Mouse (Mus musculus) inflammation-experienced regulatory T-cells, adult 6 months (primary cell): Measurements from ENCODE around the gene Dcaf11. TPM values are rescaled to one million over a fixed set of nuclear protein-coding genes. Genes with fewer than 3 reads are reported as not detected.

Source experiments
- ATAC-seq: one replicate; pipeline ENCODE4 v1.8.0; 2017
- polyA plus RNA-seq, 3 experiments: library from polyadenylated mRNA; unstranded; fragments of 100-300 nt; shearing (Covaris generic); gene quantifications; one replicate each; pipeline ENCODE4 v1.2.1; 2017

Dcaf11 gene
- polyA plus RNA-seq, 3 experiments from 2014 or later = 73.9 to 107 (median 81.0) TPM

- peak; percentile 27 for ATAC-seq
Observed at GRCm38 (mm10) chr14:55585566-55585960, 25.8 kb downstream of the Dcaf11 start.

- ATAC-seq = no peak
Observed at GRCm38 (mm10) chr14:55586149-55586548, 26.3 kb downstream of the Dcaf11 start.

GRCm38 (mm10) chr14:55589271-55589670, 29.5 kb downstream of the Dcaf11 start:
- no peak for ATAC-seq

GRCm38 (mm10) chr14:55589771-55590448, 30.1 kb downstream of the Dcaf11 start:
- peak; percentile 32 for ATAC-seq

- peak; percentile 57 for ATAC-seq
Observed at GRCm38 (mm10) chr14:55590748-55591330, 31.0 kb downstream of the Dcaf11 start, which contains the start of gene Psme2. TSS of gene Psme2 (minus strand) at chr14:55591113.

- peak; percentile 75 for ATAC-seq
Observed at GRCm38 (mm10) chr14:55591331-55591891, 31.6 kb downstream of the Dcaf11 start, which contains the start of gene Rnf31. TSS of gene Rnf31 (plus strand) at chr14:55591708.

- ATAC-seq = no peak
Observed at GRCm38 (mm10) chr14:55592226-55592625, 32.4 kb downstream of the Dcaf11 start.

- no peak for ATAC-seq
Observed at GRCm38 (mm10) chr14:55596036-55596690, 36.4 kb downstream of the Dcaf11 start.

GRCm38 (mm10) chr14:55598521-55599390, 39.0 kb downstream of the Dcaf11 start:
- no peak for ATAC-seq

- ATAC-seq = no peak
Observed at GRCm38 (mm10) chr14:55603271-55603632, 43.4 kb downstream of the Dcaf11 start, which contains the start of gene Irf9. TSS of gene Irf9 (plus strand) at chr14:55603571.

- ATAC-seq = peak; percentile 97
Observed at GRCm38 (mm10) chr14:55603633-55604576, 44.1 kb downstream of the Dcaf11 start.

GRCm38 (mm10) chr14:55604823-55605222, 45.0 kb downstream of the Dcaf11 start:
- ATAC-seq = no peak

- no peak for ATAC-seq
Observed at GRCm38 (mm10) chr14:55605743-55606459, 46.1 kb downstream of the Dcaf11 start.

- ATAC-seq = no peak
Observed at GRCm38 (mm10) chr14:55608339-55608738, 48.5 kb downstream of the Dcaf11 start.

GRCm38 (mm10) chr14:55613346-55613745, 53.5 kb downstream of the Dcaf11 start:
- no peak for ATAC-seq

GRCm38 (mm10) chr14:55614565-55615178, 54.9 kb downstream of the Dcaf11 start:
- no peak for ATAC-seq

GRCm38 (mm10) chr14:55615876-55616275, 56.1 kb downstream of the Dcaf11 start:
- ATAC-seq = no peak

GRCm38 (mm10) chr14:55616844-55617243, 57.0 kb downstream of the Dcaf11 start:
- ATAC-seq = no peak

- ATAC-seq = peak; percentile 60
Observed at GRCm38 (mm10) chr14:55617822-55618221, 58.0 kb downstream of the Dcaf11 start, which contains the start of gene Rec8. TSS of gene Rec8 (plus strand) at chr14:55618037.
